Mouse (Mus musculus) small intestine, adult 10 weeks (tissue): ENCODE measurements around the gene Clstn3. TPM values are rescaled to one million over a fixed set of nuclear protein-coding genes. Genes with fewer than 3 reads are reported as not detected.

Source experiments
- polyA plus RNA-seq: library from polyadenylated mRNA; stranded (reverse); fragments of 350-450 nt; fragmentation: Illumina TruSeq; extraction: RNeasy Lipid Tissue Mini Kit (QIAGEN cat#74804); gene quantifications from one replicate; pipeline ENCODE4 v1.2.3, GENCODE M21; 2014; ENCODE audit warnings: low replicate concordance

Gene Clstn3
- not detected for polyA plus RNA-seq

DNA sequence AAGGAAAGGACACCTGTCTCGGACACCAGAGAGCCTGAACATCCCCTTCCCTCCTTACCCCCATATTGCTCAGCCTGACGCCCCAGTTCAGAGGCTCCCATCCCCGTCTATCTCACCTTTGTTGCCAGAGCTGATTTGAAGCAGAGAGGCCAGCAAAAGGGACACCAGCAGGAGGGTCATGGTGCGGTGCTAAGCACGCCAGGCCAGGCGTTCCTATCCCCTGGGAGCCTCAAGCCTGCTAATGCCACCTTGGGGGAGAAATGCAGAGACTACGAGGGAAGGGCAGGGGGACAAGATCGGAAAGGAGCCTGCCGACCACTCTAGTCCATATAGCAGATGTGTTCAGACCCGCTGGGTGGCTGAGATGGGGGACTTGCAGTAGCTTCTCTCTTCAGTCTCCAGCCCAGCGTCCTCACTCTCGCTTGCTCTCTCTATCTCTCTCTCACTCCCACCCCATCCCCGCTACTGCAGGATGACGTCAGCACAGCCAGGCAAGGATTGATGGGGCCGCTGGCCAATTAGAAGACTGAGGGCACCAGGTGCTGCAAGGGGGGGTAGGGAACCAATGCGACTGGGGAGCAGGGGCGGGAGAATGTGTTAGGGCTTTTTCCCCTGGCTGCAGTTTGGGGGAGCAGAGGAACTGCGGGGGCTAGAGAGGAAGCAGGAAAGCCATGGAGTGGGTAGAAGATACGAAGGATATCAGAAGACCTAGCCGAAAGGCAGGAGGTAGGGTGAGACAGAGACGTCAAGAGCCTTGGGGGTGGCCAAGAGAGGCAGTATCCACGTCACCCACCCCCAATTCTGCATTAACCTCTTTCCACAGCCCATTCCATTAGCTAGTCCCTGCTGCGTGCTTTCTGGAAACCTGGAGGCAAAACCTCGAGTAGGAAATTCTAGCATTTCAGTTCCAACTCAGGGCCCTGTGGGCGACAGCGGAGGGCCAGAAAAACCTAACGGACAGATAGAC lies at the start of gene Clstn3:
Gene Clstn3 (minus strand): TSS at position 490 of the 967 bp plus-strand sequence.

GRCm38 (mm10) chr6:124512355-124512836 lies 47.8 kb upstream of the Clstn3 start, which contains the start of gene C1ra:
Gene C1ra (plus strand): TSS chr6:124512405.

GRCm38 (mm10) chr6:124492842-124493561 lies 28.4 kb upstream of the Clstn3 start, which contains the start of gene C1rl:
Gene C1rl (plus strand): TSS chr6:124493113.

DNA sequence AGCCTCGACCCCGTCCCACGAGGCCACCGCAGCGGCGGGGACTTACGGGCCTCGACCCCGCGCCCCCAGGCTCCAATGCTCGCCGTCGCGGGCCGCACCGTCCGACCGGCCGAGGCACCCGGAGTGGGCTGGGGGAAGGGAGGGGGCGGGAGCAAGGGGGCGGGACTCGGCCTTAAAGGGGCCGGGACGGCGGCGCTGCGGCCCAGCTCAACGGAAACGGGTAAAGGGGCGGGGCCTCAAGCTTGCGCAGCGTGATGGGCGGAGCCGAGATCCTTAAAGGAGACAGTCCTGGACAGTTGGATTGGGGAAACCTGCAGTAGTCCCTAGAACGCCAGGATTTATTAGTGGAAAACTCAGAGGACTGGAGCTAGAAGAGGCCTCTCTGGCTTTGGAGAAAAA lies 49.7 kb downstream of the Clstn3 start, which contains the start of gene Pex5:
Gene Pex5 (minus strand): TSS at position 141 of the 399 bp plus-strand sequence.

Other genes starting within 250 kb of the Clstn3 start
- not detected for gene Vmn2r27, start 232.9 kb downstream of the Clstn3 start, polyA plus RNA-seq
- 1.9 TPM for gene Cd163, start 160.1 kb downstream of the Clstn3 start, polyA plus RNA-seq
- 10.2 TPM for gene Pex5, start 49.7 kb downstream of the Clstn3 start, polyA plus RNA-seq
- 0.33 TPM for gene C1rl, start 28.3 kb upstream of the Clstn3 start, polyA plus RNA-seq
- 4.6 TPM for gene C1ra, start 47.6 kb upstream of the Clstn3 start, polyA plus RNA-seq
- gene C1s1, start 77.6 kb upstream of the Clstn3 start, polyA plus RNA-seq: 34.9 TPM
- not detected for gene C1rb, start 105.5 kb upstream of the Clstn3 start, polyA plus RNA-seq
- gene C1s2, start 171.3 kb upstream of the Clstn3 start, polyA plus RNA-seq: 0.30 TPM
- 128 TPM for gene Lpcat3, start 198.2 kb upstream of the Clstn3 start, polyA plus RNA-seq
- gene Emg1, start 247.4 kb upstream of the Clstn3 start, polyA plus RNA-seq: 8.9 TPM
- gene Phb2, start 247.5 kb upstream of the Clstn3 start, polyA plus RNA-seq: 27.4 TPM